Mouse (Mus musculus) gastrocnemius, adult 18-20 months (tissue): ENCODE measurements around the gene Csrp2. TPM values are rescaled to one million over a fixed set of nuclear protein-coding genes. Genes with fewer than 3 reads are reported as not detected.

Experiments used
- DNase-seq: peaks from one replicate; pipeline ENCODE4 v3.0.0; 2021; ENCODE audit warnings: low spot score
- long read RNA-seq, 2 experiments: library from polyadenylated mRNA; stranded (forward); transcript quantifications; one replicate each; pipeline ENCODE4 v2.0.0; 2021
- total RNA-seq, 2 experiments: library from RNA; stranded (reverse); gene quantifications; 2 replicates each; pipeline ENCODE4 v1.2.3; 2021

Gene Csrp2
- total RNA-seq = 1 to 10 TPM; 5.5 to 6.4 TPM
- long read RNA-seq, experiment 1, partial matches to known transcripts = 0 of 1 reads
- long read RNA-seq, experiment 1, other reads (novel, unspliced or antisense) = 0 of 1 reads
- long read RNA-seq, experiment 2 = 0 reads

DNA sequence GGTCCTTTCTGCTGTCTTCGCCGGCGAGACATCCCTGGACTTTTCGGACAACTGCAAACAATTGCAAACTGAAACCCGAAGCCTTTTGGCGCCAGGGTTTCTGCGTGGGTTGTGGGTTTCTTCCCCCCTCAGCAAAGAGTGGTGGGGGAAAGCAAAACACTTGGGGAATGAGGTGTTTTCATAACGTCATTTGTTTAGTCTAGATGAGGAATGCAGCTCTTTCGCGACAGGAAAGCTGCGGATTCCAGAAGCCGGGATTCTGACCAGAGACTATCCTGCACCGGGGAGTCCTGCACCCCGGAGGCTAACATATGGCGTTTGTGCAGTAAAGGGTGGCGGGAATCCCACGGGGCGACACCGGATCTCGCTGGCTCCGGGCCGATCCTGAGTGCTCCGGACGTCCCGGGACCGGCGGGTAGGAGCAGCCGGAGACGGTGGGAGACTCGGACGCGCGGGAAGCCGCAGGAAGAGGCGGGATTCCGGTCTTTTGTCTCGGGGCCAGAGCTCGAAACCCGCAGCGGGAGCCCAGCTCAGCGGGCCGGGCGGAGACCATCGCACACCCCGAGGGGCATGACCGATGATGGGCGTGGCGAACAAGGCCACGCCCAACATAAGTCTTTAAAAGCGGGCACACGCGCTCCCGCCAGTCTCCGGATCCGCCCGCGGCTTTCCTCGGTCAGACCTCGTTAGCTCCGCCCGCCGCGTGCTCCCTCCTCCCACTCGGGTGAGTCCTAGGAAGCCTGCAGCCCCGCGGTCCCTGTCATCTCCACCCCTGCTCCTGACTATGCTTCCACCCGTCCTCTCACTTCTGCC is at the start of gene Csrp2:
TSS of gene Csrp2 (plus strand) at position 259 of the 813 bp plus-strand sequence.
- peak; percentile 88 for DNase-seq

DNA sequence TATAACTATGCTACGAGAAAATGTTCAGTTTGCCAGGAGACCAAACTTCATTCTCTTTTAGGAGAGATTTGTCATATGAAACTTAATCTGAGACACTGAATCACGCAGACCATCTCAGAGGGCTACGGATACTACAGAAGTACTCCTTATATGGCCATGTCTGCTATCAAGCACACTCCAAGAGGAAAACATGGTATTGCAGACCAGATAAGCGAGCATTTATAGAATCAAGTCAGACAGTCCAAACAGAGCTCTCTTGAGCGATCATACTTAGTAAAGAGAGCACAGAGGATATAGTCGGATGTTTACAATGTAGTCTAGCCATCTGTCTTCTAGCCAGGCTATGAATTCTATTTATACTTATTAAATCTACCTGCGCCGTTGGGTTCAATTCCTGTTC is 44.7 kb upstream of the Csrp2 start:
- DNase-seq = no peak

GRCm38 (mm10) chr10:110876956-110877355 is 42.6 kb upstream of the Csrp2 start:
- no peak for DNase-seq

DNA sequence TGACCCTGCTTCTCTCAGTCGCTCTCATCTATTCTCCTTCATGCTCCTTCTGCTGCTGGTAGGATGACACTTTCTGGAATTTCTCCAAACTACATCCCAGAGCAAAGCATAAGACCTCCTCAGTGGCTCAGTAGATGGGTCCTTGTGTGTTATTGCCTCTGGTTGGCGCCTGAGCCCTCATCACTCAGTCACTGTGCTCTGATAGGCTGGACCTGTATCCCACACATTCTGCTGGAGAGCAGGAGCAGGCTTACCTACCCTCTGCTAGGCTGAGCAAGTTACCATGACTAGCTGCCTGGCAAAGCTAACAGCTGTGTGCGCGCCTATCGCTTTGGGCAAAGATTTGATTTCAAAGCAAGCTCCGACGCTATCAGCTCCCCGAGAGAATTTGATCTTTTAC is 41.7 kb upstream of the Csrp2 start:
- DNase-seq = no peak

DNA sequence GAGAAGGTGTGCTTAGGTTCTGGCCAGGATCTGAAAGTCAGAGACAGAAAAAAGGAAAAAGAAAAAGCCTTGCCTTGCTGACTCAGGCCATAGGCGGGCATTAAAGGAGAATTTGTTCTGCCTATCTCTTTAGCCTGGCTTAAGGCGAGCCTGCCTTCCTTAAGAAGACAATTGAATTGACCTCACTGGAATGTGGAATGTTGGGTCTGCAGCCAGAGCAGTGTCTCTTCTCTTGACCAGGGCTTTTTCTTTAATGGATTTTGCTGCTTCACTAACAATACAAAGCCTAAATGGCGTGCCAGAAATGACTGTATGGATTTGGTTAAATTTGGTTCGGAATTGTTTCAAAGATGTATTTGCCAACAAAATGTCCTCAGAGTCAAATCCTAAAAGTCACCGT is 40.9 kb upstream of the Csrp2 start:
- DNase-seq = no peak

GRCm38 (mm10) chr10:110879426-110880066 is 40.0 kb upstream of the Csrp2 start:
- DNase-seq = peak; percentile 55

GRCm38 (mm10) chr10:110881346-110881745 is 38.2 kb upstream of the Csrp2 start:
- DNase-seq = no peak

DNA sequence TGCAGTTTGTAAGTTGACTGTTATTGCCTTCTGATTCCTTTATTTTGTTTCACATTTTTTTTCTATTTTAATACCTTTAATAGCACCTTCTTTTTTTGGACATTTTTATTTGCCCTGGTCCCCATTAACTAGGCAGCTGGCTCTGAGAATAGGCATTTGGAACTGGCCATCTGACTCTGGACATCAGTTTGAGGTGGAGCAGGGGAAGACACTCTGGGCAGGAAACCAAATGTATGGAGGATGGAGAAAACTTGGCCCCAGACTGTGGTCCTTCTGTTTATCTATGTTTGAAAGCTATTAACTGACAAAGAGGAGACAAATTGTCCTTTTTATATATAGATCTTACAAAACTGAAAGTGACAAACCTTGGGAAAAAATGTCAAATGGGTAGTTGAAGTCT is 36.9 kb upstream of the Csrp2 start:
- DNase-seq = no peak

DNA sequence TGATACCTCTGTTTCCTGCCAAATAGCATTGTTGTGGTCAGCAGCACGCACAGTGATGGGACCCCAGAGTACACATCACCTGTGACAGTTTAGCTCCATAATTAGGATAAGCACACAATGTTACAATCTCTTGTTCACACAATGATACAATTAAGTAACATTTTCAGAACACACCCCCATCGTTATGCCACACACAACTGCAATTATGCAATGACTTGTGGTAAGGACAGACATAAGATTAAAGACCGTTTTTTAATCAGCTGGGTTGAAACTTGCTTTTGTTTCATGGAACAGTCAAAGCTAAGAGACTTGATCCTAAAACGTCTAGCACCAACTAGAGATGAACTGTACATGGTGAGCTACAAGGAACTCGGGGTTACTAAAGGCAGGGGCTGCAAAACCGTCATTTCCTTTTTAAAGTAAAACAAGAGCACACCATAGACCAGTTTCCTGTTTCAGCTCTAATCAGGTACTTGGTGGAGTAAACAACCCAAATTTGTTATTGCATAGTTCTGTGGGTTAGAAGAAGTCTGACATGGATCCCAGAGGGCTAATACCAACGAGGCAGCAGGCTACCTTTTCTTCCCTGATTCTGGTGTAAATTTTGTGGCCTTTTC is 28.8 kb upstream of the Csrp2 start:
- DNase-seq = no peak

DNA sequence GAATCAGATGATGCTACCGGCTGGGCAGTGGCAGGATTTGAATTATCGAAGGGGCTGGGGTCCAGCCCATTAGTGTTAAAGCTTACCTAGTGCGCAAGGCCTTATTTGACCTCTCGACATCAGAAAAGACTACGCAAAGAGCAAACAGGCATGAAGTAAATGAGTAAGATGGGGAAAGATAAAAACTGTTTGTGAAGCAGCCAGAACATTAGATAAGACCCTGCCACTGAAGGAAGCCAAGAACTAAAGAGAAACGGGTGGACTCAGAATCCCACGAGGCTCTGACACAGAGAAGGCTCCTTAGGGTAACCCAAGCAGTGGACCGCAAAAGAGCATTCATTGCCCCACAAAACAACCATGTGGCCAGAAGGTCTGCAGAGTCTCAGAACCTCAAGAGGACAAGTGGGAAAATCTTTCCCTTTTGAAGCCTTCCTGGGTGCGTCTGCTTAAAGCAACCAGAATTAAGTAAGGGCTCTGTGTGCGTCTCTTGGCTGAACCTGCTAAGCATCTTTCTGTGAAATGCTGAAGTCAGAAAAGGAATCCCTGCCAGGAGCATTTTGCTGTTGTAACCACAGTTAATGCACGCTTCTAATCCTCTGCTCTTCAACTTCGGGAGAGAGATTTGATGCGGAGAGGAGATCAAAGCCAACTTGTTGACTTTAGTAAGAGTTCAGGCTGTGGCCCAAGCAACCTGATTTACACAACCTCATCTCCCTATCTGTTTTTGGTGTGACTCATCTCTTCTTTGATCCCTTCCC is 19.7 kb upstream of the Csrp2 start:
- peak; percentile 25 for DNase-seq

DNA sequence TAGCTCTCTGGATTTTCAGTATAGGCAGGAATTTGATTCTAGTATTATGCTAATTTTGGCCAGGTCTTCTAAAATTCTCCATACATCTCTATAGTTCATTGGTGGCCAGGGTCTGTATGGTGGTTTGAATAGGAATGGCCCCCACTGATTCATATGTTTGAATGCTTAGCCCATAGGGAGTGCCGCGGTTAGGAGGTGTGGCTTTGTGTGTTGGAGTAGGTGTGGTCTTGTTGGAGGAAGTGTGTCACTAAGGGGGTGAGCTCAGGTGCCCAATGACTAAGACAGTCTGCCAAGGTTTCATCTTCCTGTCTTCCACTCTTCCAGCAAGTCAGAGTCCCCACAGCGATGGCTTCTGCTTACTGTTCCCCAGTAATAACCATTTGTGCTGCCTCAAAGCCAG is 15.7 kb upstream of the Csrp2 start:
- DNase-seq = no peak

DNA sequence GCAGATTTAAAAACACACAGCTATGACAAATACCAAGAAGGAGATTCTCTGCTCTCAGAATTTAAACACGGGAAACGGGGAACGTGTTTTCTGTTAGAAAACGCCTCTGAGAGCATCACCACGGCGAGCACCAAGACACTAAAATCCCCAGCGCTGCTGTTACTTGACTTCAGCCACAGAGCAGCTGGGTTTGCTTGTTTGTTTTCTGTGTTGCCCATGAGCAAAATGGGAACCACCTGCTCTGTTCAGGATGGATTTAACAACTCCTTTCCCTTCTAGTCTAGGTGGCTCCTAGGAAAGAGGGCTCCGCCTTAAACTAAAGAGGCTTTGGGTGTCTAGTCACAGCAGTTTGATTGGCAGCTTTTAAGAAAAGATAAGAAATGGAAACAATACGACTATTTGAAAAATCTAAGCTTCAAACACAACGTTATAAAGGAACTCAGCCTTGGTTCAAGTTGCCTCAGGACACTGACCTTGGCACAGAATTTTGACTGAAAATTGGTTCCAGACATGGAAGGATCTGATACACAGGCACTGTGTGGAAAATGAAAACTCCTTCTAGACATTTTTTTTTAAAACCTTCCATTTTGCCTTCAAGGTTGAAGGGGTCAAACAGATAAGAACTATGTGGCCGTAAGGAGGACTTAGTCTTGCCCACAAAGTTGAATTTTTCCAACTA is 2.8 kb upstream of the Csrp2 start:
- no peak for DNase-seq

DNA sequence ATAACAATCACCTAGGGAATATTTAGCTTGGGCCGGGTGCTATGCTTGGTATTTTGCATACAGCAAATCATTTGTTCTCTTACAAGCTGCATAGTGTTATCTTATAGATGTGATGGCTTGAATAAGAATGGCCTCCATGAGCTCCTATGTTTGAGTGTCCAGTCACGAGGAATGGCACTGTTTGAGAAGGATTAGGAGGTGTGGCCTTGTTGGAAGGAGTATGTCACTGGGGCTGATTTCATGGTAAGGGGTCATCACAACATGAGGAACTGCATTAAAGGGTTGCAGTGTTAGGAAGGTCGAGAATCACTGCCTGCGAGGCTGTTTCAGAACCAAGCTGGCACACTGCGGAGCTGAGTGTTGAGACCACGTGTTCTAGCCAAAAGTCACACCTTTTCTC is 2.1 kb upstream of the Csrp2 start:
- DNase-seq = no peak

GRCm38 (mm10) chr10:110918414-110919391 is 886 bp upstream of the Csrp2 start:
- DNase-seq = no peak

GRCm38 (mm10) chr10:110920368-110920950 is 870 bp downstream of the Csrp2 start:
- no peak for DNase-seq

DNA sequence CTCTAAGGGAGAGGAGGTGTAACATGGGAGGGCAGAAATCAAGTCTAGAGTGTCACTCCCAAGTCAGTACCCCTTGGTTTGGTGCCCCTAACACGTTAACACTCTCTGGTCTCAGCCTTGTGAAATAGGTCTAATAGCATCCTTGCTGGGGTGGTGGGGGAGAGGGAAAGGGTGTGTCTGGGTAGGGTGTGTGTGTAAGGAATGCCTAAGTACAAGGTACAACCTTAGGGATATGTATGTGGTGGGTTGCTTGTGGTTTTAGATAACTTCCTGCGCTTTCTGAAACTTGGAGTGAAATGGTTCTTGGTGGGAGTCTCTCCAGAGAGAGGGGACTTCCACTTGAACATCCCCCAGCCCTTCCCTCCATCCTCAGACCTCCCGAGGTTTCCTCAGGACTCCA is 2.3 kb downstream of the Csrp2 start:
- no peak for DNase-seq

- DNase-seq = no peak
These were observed 3.0 kb downstream of the Csrp2 start for GRCm38 (mm10) chr10:110922612-110923011.

DNA sequence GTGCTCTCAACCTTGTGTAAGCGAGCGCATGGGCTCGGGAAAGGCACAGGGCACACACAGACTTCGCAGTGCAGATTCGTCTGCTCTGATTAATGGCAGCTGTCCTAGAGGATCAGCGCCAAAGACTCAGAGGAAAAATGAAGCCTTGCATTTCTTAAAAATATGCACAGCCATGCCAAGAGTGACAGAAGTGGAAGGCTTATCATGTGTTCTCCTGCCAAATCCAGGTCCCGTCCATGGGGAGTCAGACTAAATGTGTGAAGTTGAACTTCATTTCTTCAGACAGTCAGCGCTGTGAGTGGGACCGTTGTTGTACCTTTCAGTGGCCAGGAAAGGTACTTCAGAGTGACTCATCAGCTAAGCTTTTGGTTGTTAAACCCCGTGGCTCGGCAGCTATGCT is 7.9 kb downstream of the Csrp2 start:
- peak; percentile 44 for DNase-seq

DNA sequence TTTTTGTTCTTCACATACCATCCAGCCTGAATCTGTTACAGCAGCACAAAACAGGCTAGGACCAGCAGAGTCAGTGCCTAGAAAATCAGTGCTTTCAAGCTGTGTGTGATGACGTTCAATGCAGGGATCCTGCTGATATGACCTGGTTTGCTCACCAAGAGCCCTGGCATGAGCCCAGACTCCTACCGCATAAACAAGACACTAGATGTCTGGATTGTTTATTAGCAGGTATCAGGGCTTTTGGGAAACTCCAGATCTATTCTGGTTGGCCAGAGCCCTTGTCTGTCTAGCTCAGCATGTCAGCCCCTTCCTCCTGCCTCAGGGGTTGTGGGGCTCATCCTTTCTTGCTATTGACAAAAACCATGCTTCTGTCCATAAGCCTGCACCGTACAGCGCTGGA is 10.2 kb downstream of the Csrp2 start:
- DNase-seq = no peak
